In the genomic region with DNA sequence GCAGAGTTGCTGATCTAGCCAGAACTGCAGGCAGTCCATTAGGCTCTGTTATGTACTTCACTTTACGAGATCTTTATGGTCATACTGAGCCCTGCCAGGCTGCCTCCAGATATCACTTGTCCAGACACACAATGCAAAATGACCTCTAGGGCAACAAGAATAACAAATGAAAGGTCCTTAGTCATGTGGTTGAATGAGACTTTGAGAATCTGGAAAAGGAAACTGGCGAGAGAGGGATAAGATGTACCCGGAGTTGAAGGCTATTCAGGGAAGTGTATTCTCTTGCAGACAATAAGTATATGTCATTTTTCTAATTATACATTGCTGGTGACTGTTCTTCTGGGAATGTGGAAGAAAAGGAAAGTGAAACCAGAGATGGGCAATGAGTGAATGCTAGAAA, we compare ENCODE assay signal across 9 mouse cellular contexts.
A peak's percentile ranks its signal among the peaks of the same experiment; 100 is the strongest.
DNase-seq lines count a peak whose midpoint lies in the region; ATAC-seq and TF ChIP-seq lines count a peak whose summit lies in the region.
"Had no signal": no experiment of that assay in that cellular context is flagged by ENCODE, and none has a peak within 500 bp of the region (broad histone marks: within the 10 kb centered on the region; RNA-seq: fewer than 3 reads in every experiment).

No protein-coding gene starts in this region.

- peak overlapping the region; percentile 74 for H3K27ac ChIP-seq in heart, embryonic 15.5 days
- no peak overlapping the region for H3K27ac ChIP-seq in liver, postnatal 0 days (ENCODE audit: low read depth)

- H3K4me1 ChIP-seq in heart, embryonic 15.5 days (replicated peaks), result peaks cover 38% of the 10 kb centered on the region
- 0 out of 2 replicates have a peak, but pooled peaks cover 4% of the 10 kb centered on the region for H3K4me1 ChIP-seq in liver, postnatal 0 days (ENCODE audit: insufficient read depth)

- DNase-seq in heart, adult 18-20 months, result no peak
- no peak for DNase-seq in liver, postnatal 0 days
- no peak for DNase-seq in liver
- peak; percentile 24 for DNase-seq in embryo, embryonic 10 days (ENCODE audit: low spot score)
- peak; percentile 13 to 16 for DNase-seq in heart, postnatal 10 days
- DNase-seq in urinary bladder, postnatal 4 days (ENCODE audit: low spot score in 2 of 2), result no peak
- DNase-seq: gastrocnemius, adult 2 months had no signal

- no peaks in the 10 kb centered on the region for H3K36me3 ChIP-seq in heart, embryonic 15.5 days
- H3K36me3 ChIP-seq in liver, postnatal 0 days (replicated peaks; ENCODE audit: insufficient read depth, low read length), result no peaks in the 10 kb centered on the region

- H3K4me2 ChIP-seq in heart, embryonic 15.5 days, result no peak overlapping the region
- no peak overlapping the region for H3K4me2 ChIP-seq in liver, postnatal 0 days (ENCODE audit: low read depth, low read length)

- H3K9ac ChIP-seq in heart, embryonic 15.5 days, result no peak overlapping the region
- H3K9ac ChIP-seq in liver, postnatal 0 days (replicated peaks), result no peak overlapping the region

- H3K9me3 ChIP-seq in heart, embryonic 15.5 days (replicated peaks), result no peaks in the 10 kb centered on the region
- no peaks in the 10 kb centered on the region for H3K9me3 ChIP-seq in liver, postnatal 0 days (ENCODE audit: low read length)

- WGBS in heart, embryonic 15.5 days, result 44% methylated on average over 3 of the region's 3 CpGs
- WGBS in liver, postnatal 0 days (ENCODE audit: insufficient replicate concordance), result 72% methylated on average over 3 of the region's 3 CpGs

- ATAC-seq in heart, embryonic 15.5 days (replicated peaks; ENCODE audit: insufficient number of reproducible peaks, insufficient read depth, low FRiP score, low read depth), result no peak
- peak; percentile 67 for ATAC-seq in liver, postnatal 0 days
- ATAC-seq: forebrain, embryonic 14.5 days had no signal

- intact Hi-C loops in heart, postnatal 10 days (cut with DNase I), result no loop called here

- peak; percentile 78 for TF ChIP-seq EP300 in liver, postnatal 0 days (IDR thresholded peaks at IDR 0.05; ENCODE audit: low read depth)

- no peak for TF ChIP-seq CTCF in liver, postnatal 0 days (IDR thresholded peaks at IDR 0.05; ENCODE audit: low read depth)

- H3K27me3 ChIP-seq in heart, embryonic 15.5 days, result no peaks in the 10 kb centered on the region
- no peaks in the 10 kb centered on the region for H3K27me3 ChIP-seq in liver, postnatal 0 days (ENCODE audit: insufficient read depth, low read length)

- H3K4me3 ChIP-seq in heart, embryonic 15.5 days, result no peak overlapping the region
- no peak overlapping the region for H3K4me3 ChIP-seq in liver, postnatal 0 days (ENCODE audit: low read depth, low read length)
- H3K4me3 ChIP-seq: gastrocnemius, adult 2 months had no signal

Comparison
In these comparisons a context has a peak if more than half of its experiments do, and no peak if none do; other contexts are left out.
1. DNase-seq: peak in embryo, embryonic 10 days (single experiment) and heart, postnatal 10 days (2 of 2); none in heart, adult 18-20 months (0 of 2), liver, postnatal 0 days (single experiment), liver (single experiment) and urinary bladder, postnatal 4 days (0 of 2).